Mouse (Mus musculus) hematopoietic stem cell, adult 5-6 weeks (primary cell): ENCODE measurements around the gene Icam1. TPM values are rescaled to one million over a fixed set of nuclear protein-coding genes. Genes with fewer than 3 reads are reported as not detected.

Source experiments
- ATAC-seq, 2 experiments: fragments of 125-278 bp in 1 of 2; replicated peaks in 1 of 2; 2 replicates each; pipeline ENCODE4 v1.8.0; 2016 to 2017; ENCODE audit warnings: inconsistent platforms in 2 of 2, mild to moderate bottlenecking in 2 of 2, moderate number of reproducible peaks in 2 of 2, low read depth in 1 of 2, moderate TSS enrichment in 1 of 2; ENCODE audit not compliant: low FRiP score in 2 of 2, poor library complexity in 2 of 2, severe bottlenecking in 2 of 2, insufficient read depth in 1 of 2, low TSS enrichment in 1 of 2
- total RNA-seq: library from RNA; stranded (forward); fragments of 172-1452, 232-1000 nt; gene quantifications from 2 replicates; pipeline ENCODE4 v1.2.3, GENCODE M21; 2017

The Icam1 gene
- 36.2 and 44.7 TPM in 2 replicates for total RNA-seq

- ATAC-seq = peak; percentile 37 to 61; a peak in 3 of 4 replicates
These were observed at the start of gene Icam1 for GRCm38 (mm10) chr9:21015571-21016130. TSS of gene Icam1 (plus strand) at chr9:21015985.

- ATAC-seq = no peak
These were observed 49.8 kb upstream of the Icam1 start for GRCm38 (mm10) chr9:20966008-20966407.

- no peak for ATAC-seq
These were observed 49.0 kb upstream of the Icam1 start for GRCm38 (mm10) chr9:20966747-20967146.

GRCm38 (mm10) chr9:20971751-20972140 is 44.0 kb upstream of the Icam1 start:
- ATAC-seq = no peak

GRCm38 (mm10) chr9:20972141-20972992 is 43.4 kb upstream of the Icam1 start:
- ATAC-seq = no peak

GRCm38 (mm10) chr9:20973001-20973681 is 42.6 kb upstream of the Icam1 start:
- no peak for ATAC-seq

GRCm38 (mm10) chr9:20973682-20974075 is 42.1 kb upstream of the Icam1 start:
- ATAC-seq = peak; percentile 47 to 54

- ATAC-seq = 0 out of 4 replicates have a peak, but pooled peaks of 1 of the 2 experiments have one; percentile 3
These were observed 40.2 kb upstream of the Icam1 start for GRCm38 (mm10) chr9:20975431-20976215.

GRCm38 (mm10) chr9:20976216-20976960 is 39.4 kb upstream of the Icam1 start, which contains the start of gene S1pr2:
TSS of gene S1pr2 (minus strand) at chr9:20976781.
- peak; percentile 73 to 82 for ATAC-seq

GRCm38 (mm10) chr9:20976961-20977689 is 38.7 kb upstream of the Icam1 start:
- no peak for ATAC-seq

GRCm38 (mm10) chr9:20978409-20979095 is 37.2 kb upstream of the Icam1 start:
- no peak for ATAC-seq

GRCm38 (mm10) chr9:20979181-20979580 is 36.6 kb upstream of the Icam1 start:
- ATAC-seq = no peak

GRCm38 (mm10) chr9:20979769-20980168 is 36.0 kb upstream of the Icam1 start:
- no peak for ATAC-seq

GRCm38 (mm10) chr9:20982171-20982570 is 33.6 kb upstream of the Icam1 start:
- no peak for ATAC-seq

- ATAC-seq = no peak
These were observed 32.6 kb upstream of the Icam1 start for GRCm38 (mm10) chr9:20983169-20983568.
